Mouse (Mus musculus): ENCODE data around the gene Sbf2.
"Not testable (repeated sequence)": the region's sequence is repeated elsewhere in the genome, so short reads cannot be mapped to it uniquely, and the experiment has no call there.

Gene Sbf2

GRCm38 (mm10) chr7:110614133-110615063, at the start of gene Sbf2:
Gene Sbf2, minus strand, starts transcription at chr7:110614922.
- peak; percentile 54 to 81 for DNase-seq (ENCODE audit: low spot score in 2 of 2)

DNA sequence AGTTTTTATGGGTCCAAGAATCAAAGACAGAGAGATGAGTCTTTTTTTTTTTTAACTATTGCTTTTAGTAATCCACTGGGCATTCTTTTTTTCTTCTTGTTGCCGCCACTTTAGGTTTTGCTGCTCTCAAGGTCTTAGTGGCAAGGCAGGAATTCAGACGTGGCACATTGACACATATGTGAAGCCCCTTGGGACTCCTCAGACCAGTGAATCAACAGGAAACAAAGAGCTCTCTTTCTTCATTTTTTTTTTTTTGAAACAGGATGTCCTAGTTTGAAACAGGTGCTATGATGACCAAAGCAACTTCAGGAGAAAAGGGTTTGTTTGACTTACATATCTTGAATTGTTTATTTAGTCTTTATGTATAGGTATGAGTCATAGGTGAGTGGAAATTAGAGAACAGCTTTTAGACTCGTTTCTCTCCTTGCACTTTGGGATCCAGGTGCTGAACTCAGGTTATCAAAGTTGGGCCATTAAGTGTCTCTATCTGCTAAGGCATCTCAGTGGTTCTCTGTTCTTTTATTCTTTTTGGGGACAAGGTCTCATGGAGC, 43.7 kb upstream of the Sbf2 start:
- no peak for DNase-seq (ENCODE audit: low spot score in 2 of 2)

DNA sequence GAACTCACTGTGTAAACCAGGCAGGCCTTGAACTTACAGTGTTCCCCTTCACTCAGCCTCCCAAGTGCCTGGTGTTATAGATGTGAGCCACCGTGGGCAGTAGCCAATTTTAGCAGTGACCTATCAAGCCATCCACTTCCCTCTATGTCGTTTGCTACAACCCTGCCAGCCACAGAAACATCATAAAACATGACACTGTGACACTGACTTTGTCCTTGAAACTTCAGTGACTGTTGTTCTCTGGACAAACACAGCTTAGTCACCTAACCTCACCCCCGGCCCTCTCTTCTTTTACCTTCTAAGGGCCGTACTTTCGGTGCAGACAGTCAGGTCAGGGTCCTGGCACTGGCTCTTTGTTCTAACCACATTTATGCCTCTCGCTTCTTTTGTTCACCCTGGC, 41.2 kb upstream of the Sbf2 start:
- no peak for DNase-seq (ENCODE audit: low spot score in 2 of 2)

- no peak for DNase-seq (ENCODE audit: low spot score in 2 of 2)
Observed at GRCm38 (mm10) chr7:110655230-110655629, 40.5 kb upstream of the Sbf2 start.

DNA sequence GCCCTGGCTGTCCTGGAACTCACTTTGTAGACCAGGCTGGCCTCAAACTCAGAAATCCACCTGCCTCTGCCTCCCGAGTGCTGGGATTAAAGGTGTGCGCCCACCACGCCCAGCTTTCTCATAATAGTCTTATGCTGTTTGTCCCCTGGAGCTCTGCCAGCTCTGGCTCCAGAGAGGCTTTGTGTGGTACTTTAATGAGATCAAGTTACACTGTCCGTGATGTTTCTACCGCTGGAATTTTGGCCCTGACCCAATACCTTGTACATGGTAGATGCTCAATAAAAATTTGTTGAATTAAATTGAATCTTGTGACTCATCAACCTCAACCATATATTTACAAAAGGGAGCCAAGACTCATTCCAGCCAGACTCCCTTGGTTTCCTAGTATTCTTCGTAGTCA, 36.4 kb upstream of the Sbf2 start:
- no peak for DNase-seq (ENCODE audit: low spot score in 2 of 2)

DNA sequence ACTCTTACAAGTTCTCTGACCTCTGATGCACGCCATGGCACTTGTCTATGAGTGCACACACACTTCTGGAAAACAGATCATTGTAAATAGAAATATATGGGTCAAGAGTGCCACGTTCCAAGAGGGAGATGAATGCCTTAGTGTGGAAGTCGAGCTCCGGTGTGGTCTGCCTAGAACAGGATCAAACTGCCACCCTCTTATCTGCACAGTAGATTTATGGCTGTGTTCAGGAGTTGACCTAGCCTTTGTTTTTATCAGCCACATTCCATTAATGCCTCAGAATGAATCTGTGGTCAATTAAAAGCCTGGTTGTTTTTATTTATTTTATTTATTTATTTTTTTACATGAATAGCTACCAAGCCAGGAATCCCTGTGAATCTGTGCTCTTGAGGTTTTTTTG, 35.8 kb upstream of the Sbf2 start:
- no peak for DNase-seq (ENCODE audit: low spot score in 2 of 2)

- no peak for DNase-seq (ENCODE audit: low spot score in 2 of 2)
Observed at GRCm38 (mm10) chr7:110649133-110649987, 34.6 kb upstream of the Sbf2 start.

GRCm38 (mm10) chr7:110648455-110649085, 33.8 kb upstream of the Sbf2 start:
- DNase-seq (ENCODE audit: low spot score in 2 of 2): no peak

DNA sequence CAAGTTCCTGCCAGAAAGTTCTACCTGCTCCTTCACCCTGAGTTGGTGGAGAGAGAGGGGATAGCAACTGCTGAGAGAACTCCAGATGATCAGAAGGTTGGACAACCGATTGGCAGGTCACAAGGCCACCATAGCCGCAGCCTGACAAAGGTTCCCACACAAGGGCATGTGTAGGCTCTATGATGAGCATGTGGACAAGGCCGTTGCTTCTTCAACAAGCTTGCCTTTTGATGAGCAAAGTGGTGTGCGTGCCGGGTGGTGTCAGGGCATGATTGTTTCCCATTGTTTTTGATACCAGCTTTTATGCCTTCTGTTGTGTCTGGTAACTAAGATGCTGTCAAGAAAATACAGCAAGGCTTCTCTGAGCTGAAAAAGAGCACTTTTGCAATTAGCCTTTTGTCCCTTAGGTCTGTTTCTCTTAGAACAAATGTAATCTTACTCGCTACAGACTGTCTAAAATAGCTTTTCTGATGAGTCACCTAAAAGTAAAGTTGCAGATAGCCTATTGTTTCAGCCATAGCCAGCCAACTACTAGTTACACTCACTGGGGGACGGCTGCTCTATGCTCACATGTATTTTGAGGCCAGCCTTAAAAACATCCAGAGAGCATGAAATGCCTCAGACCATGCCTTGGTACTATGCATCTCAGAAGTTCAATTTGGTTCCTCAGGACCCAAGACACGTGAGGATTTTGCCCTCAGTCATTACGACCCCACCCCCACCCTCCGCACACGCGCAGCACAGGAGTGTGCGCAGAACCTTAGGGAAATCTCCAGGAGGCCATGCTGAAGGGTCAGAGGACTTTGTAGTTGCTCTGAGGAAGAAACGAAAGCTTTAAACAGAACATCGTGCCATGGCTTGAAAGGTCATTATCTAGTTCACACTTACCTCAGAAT, 33.1 kb upstream of the Sbf2 start:
- no peak for DNase-seq (ENCODE audit: low spot score in 2 of 2)

DNA sequence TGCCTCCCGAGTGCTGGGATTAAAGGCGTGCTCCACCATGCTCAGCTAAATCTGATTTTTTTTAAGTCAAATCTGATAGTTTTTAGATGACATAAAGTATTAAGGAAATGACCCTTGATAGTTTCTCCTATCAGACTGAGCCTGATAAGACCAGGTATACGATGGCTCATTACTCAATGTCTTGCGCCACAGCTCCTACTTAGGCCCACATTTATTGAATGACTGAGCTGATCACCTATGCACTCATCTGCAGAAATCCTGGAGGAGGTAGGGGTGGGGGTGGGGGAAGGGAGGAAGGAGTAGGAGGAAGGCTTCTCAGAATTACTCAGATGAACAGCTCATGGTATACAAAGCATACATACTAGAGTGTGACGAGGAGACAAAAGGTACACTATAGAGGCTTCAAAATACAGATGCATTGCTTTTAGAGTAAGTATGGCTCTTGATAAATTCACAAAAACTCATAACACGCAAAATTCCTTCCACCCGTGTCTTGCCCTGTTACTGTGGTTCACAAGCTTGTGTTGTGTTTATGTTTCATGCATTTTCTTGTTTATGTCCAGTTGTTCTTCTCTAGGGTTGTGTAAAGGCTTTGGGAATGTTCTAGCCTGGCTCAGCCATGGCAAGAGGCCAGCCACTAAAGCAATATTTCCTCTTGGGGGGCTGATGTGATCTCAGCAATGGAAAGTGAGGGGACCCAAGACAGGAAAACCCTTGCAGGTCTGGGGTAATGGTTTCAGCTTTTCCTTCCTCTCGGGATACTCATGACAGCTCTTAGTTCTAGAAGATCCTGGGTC, 32.1 kb upstream of the Sbf2 start:
- no peak for DNase-seq (ENCODE audit: low spot score in 2 of 2)

DNA sequence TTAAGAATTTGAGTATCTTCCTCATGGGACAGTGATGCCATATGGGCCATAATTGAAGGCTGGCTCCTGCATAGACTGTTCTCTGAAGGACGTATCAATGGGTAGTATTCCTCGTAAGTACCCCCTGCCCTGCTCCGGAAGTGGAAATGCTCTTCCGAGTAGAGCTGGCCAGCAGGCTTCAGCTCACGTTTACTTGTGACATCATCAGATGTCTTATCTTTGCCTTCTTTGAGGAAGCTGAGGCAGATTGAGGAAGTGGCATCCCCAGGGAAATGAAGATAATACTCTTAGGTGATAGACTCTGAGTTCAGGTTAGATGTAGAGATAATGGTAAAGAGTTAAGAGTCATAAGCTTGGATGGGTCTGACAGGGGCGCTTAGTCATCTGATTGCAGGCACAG, 31.1 kb upstream of the Sbf2 start:
- DNase-seq (ENCODE audit: low spot score in 2 of 2): no peak

DNA sequence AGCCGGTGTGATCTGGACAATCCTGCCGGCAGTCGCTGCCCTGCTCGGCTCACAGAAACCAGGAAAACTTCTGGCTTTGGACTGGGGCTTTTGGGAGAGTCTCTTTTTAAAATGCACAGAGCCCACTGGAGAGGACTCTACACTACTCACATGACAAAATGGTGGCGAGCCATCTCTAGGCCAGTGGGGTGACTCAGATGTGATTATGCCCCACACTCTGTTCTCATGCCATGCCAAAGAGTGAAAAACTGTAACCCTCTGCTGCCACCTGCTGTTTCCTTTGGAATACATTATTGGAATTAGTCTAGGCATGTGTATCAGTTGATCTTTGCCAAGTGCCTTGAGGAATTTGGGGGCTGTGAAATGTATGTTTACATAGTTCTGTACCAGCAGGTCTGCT, 30.6 kb upstream of the Sbf2 start:
- DNase-seq (ENCODE audit: low spot score in 2 of 2): peak in 1 of 2 experiments; percentile 69

GRCm38 (mm10) chr7:110639958-110640357, 25.2 kb upstream of the Sbf2 start:
- DNase-seq (ENCODE audit: low spot score in 2 of 2): not testable (repeated sequence)

GRCm38 (mm10) chr7:110639291-110639915, 24.7 kb upstream of the Sbf2 start:
- DNase-seq (ENCODE audit: low spot score in 2 of 2): no peak

DNA sequence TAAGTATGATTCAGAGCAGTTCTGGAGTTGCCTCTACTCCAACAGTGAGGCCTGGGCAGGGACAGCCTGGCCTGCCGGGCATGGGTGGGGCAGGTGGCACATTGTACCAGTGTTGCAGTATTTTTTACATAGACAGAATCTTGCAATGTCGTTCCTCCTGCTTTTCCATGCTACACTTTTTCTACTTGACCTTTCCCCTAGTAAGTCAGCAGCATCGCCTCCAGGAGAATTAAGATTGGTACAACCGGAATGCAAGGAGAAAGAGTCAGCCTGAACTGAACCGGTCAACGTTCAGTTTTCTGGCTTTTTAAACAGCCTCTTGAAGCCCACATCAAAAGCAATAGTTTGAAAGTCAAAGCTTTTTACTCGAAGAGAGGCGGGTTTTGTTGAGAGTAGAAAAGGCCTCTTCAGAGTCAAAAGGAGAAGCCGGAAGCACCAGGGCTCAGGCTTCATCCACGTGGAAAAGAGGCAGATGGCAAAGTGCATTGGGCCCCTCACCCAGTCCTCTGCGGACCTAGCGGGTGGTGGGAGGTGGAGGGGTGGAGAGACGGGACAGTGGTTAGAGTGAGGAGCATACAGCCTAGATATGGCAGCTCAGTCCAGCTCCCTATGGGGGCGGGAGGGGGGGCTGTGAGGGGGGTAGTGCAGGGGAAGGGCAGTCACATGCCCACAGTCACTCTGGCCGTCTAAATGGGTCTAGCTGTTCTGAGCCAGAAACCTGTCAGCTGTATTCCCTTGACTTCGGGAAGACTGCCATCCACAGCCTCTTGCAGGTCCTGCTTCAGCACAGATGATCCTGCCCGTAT, 23.8 kb upstream of the Sbf2 start:
- DNase-seq (ENCODE audit: low spot score in 2 of 2): peak in 1 of 2 experiments; percentile 47

- DNase-seq (ENCODE audit: low spot score in 2 of 2): no peak
Observed at GRCm38 (mm10) chr7:110636559-110636958, 21.8 kb upstream of the Sbf2 start.

DNA sequence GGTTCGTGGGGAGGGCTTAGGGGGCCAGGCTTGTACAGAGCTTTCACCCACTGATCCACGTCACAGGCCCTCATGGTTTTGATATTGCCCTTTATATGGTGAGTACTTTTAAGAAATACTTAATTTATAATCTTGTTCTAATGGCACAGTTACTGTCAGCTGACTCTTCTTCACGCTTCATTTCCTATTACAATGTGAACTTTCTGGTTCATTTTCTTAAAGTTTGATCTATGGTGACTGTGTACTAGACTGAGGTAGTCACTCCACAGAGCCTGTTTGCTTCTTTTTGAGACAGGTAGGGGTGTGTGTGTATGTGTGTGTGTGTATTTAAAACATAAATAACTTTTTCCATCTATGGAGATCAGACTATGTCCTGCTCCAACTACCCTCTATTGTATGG, 21.2 kb upstream of the Sbf2 start:
- DNase-seq (ENCODE audit: low spot score in 2 of 2): no peak

- DNase-seq (ENCODE audit: low spot score in 2 of 2): no peak
Observed at GRCm38 (mm10) chr7:110631136-110631888, 16.6 kb upstream of the Sbf2 start.
